Mouse (Mus musculus) embryonic stem cell, embryonic (primary cell): Measurements from ENCODE around the gene Rassf7.

Experiments used
- CTCF ChIA-PET, 4 experiments: fragments of 300-600 bp in 2 of 4; fragments of 350-600 bp in 2 of 4; sonication (Branson Sonifier 250); formaldehyde crosslinking; loops; one replicate each; lab custom pipeline; 2022; ENCODE audit warnings: inconsistent platforms in 2 of 4; lab: Charles Lee
- POLR2A ChIA-PET, 4 experiments: fragments of 300-600 bp in 2 of 4; fragments of 350-600 bp in 2 of 4; sonication (Branson Sonifier 250); formaldehyde crosslinking; loops; one replicate each; lab custom pipeline; 2022; ENCODE audit warnings: antibody characterized with exemption in 4 of 4, inconsistent platforms in 1 of 4; lab: Charles Lee

The Rassf7 gene

GRCm38 (mm10) chr7:141213605-141214235 lies 1.9 kb upstream of the Rassf7 start, which contains the start of gene Lmntd2:
Lmntd2 (minus strand) TSS chr7:141214080.
- POLR2A ChIA-PET: interaction anchor here (0.6 to 10.6 kb wide), 11 partner anchors 8 to 219 kb away, joined by 3 to 158 read pairs (median 4); partner anchors contain the start of genes Hras (in 2 of the 4), Lrrc56 (in 2 of the 4), Phrf1 (in 1 of the 4) and Sigirr (in 1 of the 4)
- CTCF ChIA-PET: interaction anchor here in 2 of 4 experiments (0.6 to 1.1 kb wide), 2 partner anchors 14 to 18 kb away, joined by 3 read pairs; no protein-coding TSS in a partner anchor

GRCm38 (mm10) chr7:141214310-141214709 lies 1.4 kb upstream of the Rassf7 start:
- POLR2A ChIA-PET: interaction anchor here (0.6 to 10.6 kb wide), 11 partner anchors 9 to 115 kb away, joined by 3 to 158 read pairs (median 6); partner anchors contain the start of genes Hras (in 2 of the 4), Lrrc56 (in 2 of the 4), Sigirr (in 2 of the 4) and Phrf1 (in 1 of the 4)

GRCm38 (mm10) chr7:141215880-141216733 lies 447 bp downstream of the Rassf7 start:
- CTCF ChIA-PET: interaction anchor here (0.6 to 2.0 kb wide), 20 partner anchors 9 to 265 kb away, joined by 3 to 15 read pairs (median 4); partner anchors contain the start of genes Phrf1 (in 2 of the 4), Cend1 (in 1 of the 4), Eps8l2 (in 1 of the 4) and Hras (in 1 of the 4)
- POLR2A ChIA-PET: interaction anchor here (0.5 to 10.6 kb wide), 141 partner anchors 8 to 1395 kb away, joined by 3 to 158 read pairs (median 5); partner anchors contain the start of genes Hras (in 4 of the 4), Lrrc56 (in 4 of the 4), Phrf1 (in 3 of the 4) and Ptdss2 (in 3 of the 4)

More at GRCm38 (mm10) chr7:141214310-141214709, 1.4 kb upstream of the Rassf7 start:
- CTCF ChIA-PET: no interaction called here

- CTCF ChIA-PET: interaction anchor here in 1 of 4 experiments (2.0 kb wide), 1 partner anchor 11 kb away, joined by 11 read pairs; the partner anchor contains the start of gene Phrf1
- POLR2A ChIA-PET: interaction anchor here in 3 of 4 experiments (0.7 to 10.6 kb wide), 10 partner anchors 11 to 360 kb away, joined by 3 to 158 read pairs (median 8); partner anchors contain the start of genes Phrf1 (in 2 of the 3), Bet1l (in 1 of the 3), Gm45785 (in 1 of the 3) and Hras (in 1 of the 3)
These were observed 1.2 kb downstream of the Rassf7 start for GRCm38 (mm10) chr7:141216894-141217293.

GRCm38 (mm10) chr7:141217343-141218013 lies 1.8 kb downstream of the Rassf7 start:
- ChIA-PET POLR2A (interaction anchor here in 3 of 4 experiments (0.5 to 10.6 kb wide), 12 partner anchors 10 to 234 kb away, joined by 3 to 158 read pairs (median 4); partner anchors contain the start of genes Phrf1 (in 2 of the 3), Hras (in 1 of the 3), Lrrc56 (in 1 of the 3) and Pidd1 (in 1 of the 3)), CTCF (no interaction called here)

GRCm38 (mm10) chr7:141218141-141218540 lies 2.5 kb downstream of the Rassf7 start:
- ChIA-PET CTCF (no interaction called here), POLR2A (interaction anchor here in 3 of 4 experiments (1.0 to 10.6 kb wide), 10 partner anchors 10 to 256 kb away, joined by 3 to 158 read pairs (median 4); partner anchors contain the start of genes Phrf1 (in 2 of the 3), Hras (in 1 of the 3), Lrrc56 (in 1 of the 3) and Pidd1 (in 1 of the 3))

GRCm38 (mm10) chr7:141218557-141219133 lies 3.0 kb downstream of the Rassf7 start:
- ChIA-PET POLR2A (interaction anchor here (0.5 to 10.6 kb wide), 14 partner anchors 9 to 256 kb away, joined by 3 to 158 read pairs (median 4); partner anchors contain the start of genes Phrf1 (in 2 of the 4) and Pidd1 (in 1 of the 4)), CTCF (interaction anchor here in 1 of 4 experiments (1.4 kb wide), 1 partner anchor 10 kb away, joined by 4 read pairs; the partner anchor contains the start of gene Phrf1)

GRCm38 (mm10) chr7:141219558-141220099 lies 4.0 kb downstream of the Rassf7 start:
- CTCF ChIA-PET: interaction anchor here in 2 of 4 experiments (1.0 to 1.4 kb wide), 2 partner anchors 9 to 126 kb away, joined by 4 to 5 read pairs; partner anchors contain the start of gene Phrf1 (in 1 of the 2)
- POLR2A ChIA-PET: interaction anchor here in 3 of 4 experiments (0.5 to 10.6 kb wide), 17 partner anchors 8 to 1063 kb away, joined by 3 to 158 read pairs (median 3); partner anchors contain the start of genes Phrf1 (in 2 of the 3), Cdhr5 (in 1 of the 3), Pidd1 (in 1 of the 3) and Ptdss2 (in 1 of the 3)

- ChIA-PET CTCF (interaction anchor here in 1 of 4 experiments (1.0 kb wide), 1 partner anchor 126 kb away, joined by 5 read pairs; no protein-coding TSS in a partner anchor), POLR2A (interaction anchor here in 3 of 4 experiments (0.5 to 10.6 kb wide), 29 partner anchors 9 to 1063 kb away, joined by 3 to 158 read pairs (median 3); partner anchors contain the start of genes Cdhr5 (in 2 of the 3), Deaf1 (in 1 of the 3), Phrf1 (in 1 of the 3) and Pidd1 (in 1 of the 3))
These were observed 4.7 kb downstream of the Rassf7 start for GRCm38 (mm10) chr7:141220377-141220776.

GRCm38 (mm10) chr7:141221249-141222125 lies 5.8 kb downstream of the Rassf7 start:
- CTCF ChIA-PET: interaction anchor here in 2 of 4 experiments (0.5 to 1.2 kb wide), 4 partner anchors 10 to 380 kb away, joined by 3 to 7 read pairs (median 4); partner anchors contain the start of gene Taldo1 (in 1 of the 2)
- POLR2A ChIA-PET: interaction anchor here (0.6 to 10.6 kb wide), 37 partner anchors 10 to 1252 kb away, joined by 3 to 158 read pairs (median 4); partner anchors contain the start of genes Hras (in 2 of the 4), Lrrc56 (in 2 of the 4), Cdhr5 (in 1 of the 4) and Deaf1 (in 1 of the 4)

- POLR2A ChIA-PET: interaction anchor here (0.6 to 10.6 kb wide), 28 partner anchors 9 to 1253 kb away, joined by 3 to 158 read pairs (median 4); partner anchors contain the start of genes Hras (in 2 of the 4), Lrrc56 (in 2 of the 4), Taldo1 (in 2 of the 4) and Cdhr5 (in 1 of the 4)
- CTCF ChIA-PET: interaction anchor here in 2 of 4 experiments (0.5 to 1.2 kb wide), 4 partner anchors 170 to 381 kb away, joined by 3 to 7 read pairs (median 4); partner anchors contain the start of gene Taldo1 (in 1 of the 2)
These were observed 6.4 kb downstream of the Rassf7 start for GRCm38 (mm10) chr7:141222126-141222467.

- POLR2A ChIA-PET: interaction anchor here (0.6 to 10.6 kb wide), 23 partner anchors 9 to 232 kb away, joined by 3 to 158 read pairs (median 4); partner anchors contain the start of genes Taldo1 (in 3 of the 4), Hras (in 2 of the 4), Lrrc56 (in 2 of the 4) and Eps8l2 (in 1 of the 4)
- CTCF ChIA-PET: interaction anchor here in 2 of 4 experiments (0.6 to 1.0 kb wide), 2 partner anchors 141 to 174 kb away, joined by 3 to 4 read pairs; no protein-coding TSS in a partner anchor
These were observed 7.1 kb downstream of the Rassf7 start for GRCm38 (mm10) chr7:141222696-141223215.

- POLR2A ChIA-PET: interaction anchor here in 1 of 4 experiments (4.2 kb wide), 1 partner anchor 9 kb away, joined by 51 read pairs; the partner anchor contains the start of gene Rassf7
- CTCF ChIA-PET: interaction anchor here in 2 of 4 experiments (0.5 to 1.5 kb wide), 2 partner anchors 104 to 119 kb away, joined by 3 to 4 read pairs; partner anchors contain the start of gene Ptdss2 (in 1 of the 2)
These were observed 10.9 kb downstream of the Rassf7 start for GRCm38 (mm10) chr7:141226535-141226934.
